Mouse (Mus musculus) spleen, adult 2 months (tissue): ENCODE measurements around the gene Spin1. TPM values are rescaled to one million over a fixed set of nuclear protein-coding genes. Genes with fewer than 3 reads are reported as not detected.
"Not testable (repeated sequence)": the region's sequence is repeated elsewhere in the genome, so short reads cannot be mapped to it uniquely, and the experiment has no call there.

Source experiments
- DNase-seq, 2 experiments: peaks; one replicate each; pipeline versions ENCODE4 v3.0.0 to v3.0.0-alpha.2; 2012 to 2021; ENCODE audit warnings: low spot score in 2 of 2, low read depth in 1 of 2
- H3K27ac ChIP-seq: fragments of 200-500 bp; 2 replicates; pipeline ENCODE4 v1.5.1; 2012; ENCODE audit warnings: low read length, inconsistent platforms; ENCODE audit not compliant: insufficient read depth
- H3K27me3 ChIP-seq: fragments of 200-500 bp; 2 replicates; pipeline ENCODE4 v1.6.1; 2012; ENCODE audit warnings: mild to moderate bottlenecking, moderate library complexity, low read length, inconsistent platforms; ENCODE audit not compliant: control insufficient read depth, insufficient read depth
- H3K36me3 ChIP-seq: fragments of 200-500 bp; 2 replicates; pipeline ENCODE4 v1.6.1; 2012; ENCODE audit warnings: mild to moderate bottlenecking, low read length, inconsistent platforms; ENCODE audit not compliant: control insufficient read depth, insufficient read depth
- H3K4me1 ChIP-seq: fragments of 200-500 bp; 2 replicates; pipeline ENCODE4 v1.6.1; 2011; ENCODE audit warnings: inconsistent platforms; ENCODE audit not compliant: control insufficient read depth, insufficient read depth, insufficient read length
- H3K4me3 ChIP-seq: fragments of 200-500 bp; 2 replicates; pipeline ENCODE4 v1.5.1; 2011; ENCODE audit warnings: mild to moderate bottlenecking, inconsistent platforms; ENCODE audit not compliant: insufficient read depth, insufficient read length; ENCODE audit errors: extremely low read depth
- CTCF ChIP-seq: fragments of 200-500 bp; IDR thresholded peaks from 2 replicates; pipeline ENCODE4 v1.5.1; 2011; ENCODE audit warnings: mild to moderate bottlenecking, inconsistent platforms; ENCODE audit not compliant: insufficient read depth, insufficient read length, insufficient replicate concordance; ENCODE audit errors: extremely low read depth
- POLR2A ChIP-seq: fragments of 200-500 bp; IDR thresholded peaks from 2 replicates; pipeline ENCODE4 v1.6.1; 2011; ENCODE audit warnings: low read depth, low read length, inconsistent platforms
- WGBS: fragments of 180-500 bp; shearing (Covaris S2); methylation state at CpG from one replicate; pipeline ENCODE4 v1.1.7; 2018; 5-methylcytosine and 5-hydroxymethylcytosine counted together
- polyA plus RNA-seq: library from polyadenylated mRNA; depleted of rRNA; stranded (reverse); fragments of >200 nt; gene quantifications from 2 replicates; pipeline ENCODE4 v1.2.3, GENCODE M21; 2012

The Spin1 gene
- polyA plus RNA-seq, 1 experiment, result 12.2 TPM

GRCm38 (mm10) chr13:51071763-51072276 lies 28.9 kb upstream of the Spin1 start:
- TF ChIP-seq POLR2A (no peak), CTCF (no peak)
- no peaks in the 10 kb centered on the region for H3K36me3 ChIP-seq
- no peak for DNase-seq
- H3K4me3 ChIP-seq, result no peak overlapping the region; the same call in 1 of the 2 replicates
- WGBS, result 29% methylated on average over 8 of the region's 8 CpGs
- H3K27me3 ChIP-seq, result no peaks in the 10 kb centered on the region
- peaks cover 4% of the 10 kb centered on the region; the same call in 1 of the 2 replicates for H3K4me1 ChIP-seq
- H3K27ac ChIP-seq, result peak overlapping the region; percentile 50; the same call in 1 of the 2 replicates

GRCm38 (mm10) chr13:51072917-51073843 lies 27.5 kb upstream of the Spin1 start:
- Histone ChIP-seq H3K36me3 (no peaks in the 10 kb centered on the region), H3K27me3 (no peaks in the 10 kb centered on the region), H3K4me1 (peaks cover 4% of the 10 kb centered on the region; the same call in 1 of the 2 replicates), H3K4me3 (no peak overlapping the region), H3K27ac (no peak overlapping the region)
- DNase-seq, result no peak
- no peak for TF ChIP-seq CTCF
- WGBS, result 89% methylated on average over 16 of the region's 16 CpGs

GRCm38 (mm10) chr13:51074081-51074680 lies 26.5 kb upstream of the Spin1 start:
- H3K4me3 ChIP-seq, result no peak overlapping the region
- no peak overlapping the region for H3K27ac ChIP-seq
- TF ChIP-seq POLR2A, result no peak
- no peak for TF ChIP-seq CTCF
- no peaks in the 10 kb centered on the region for H3K36me3 ChIP-seq
- WGBS, result 88% methylated on average over 6 of the region's 6 CpGs
- DNase-seq, result no peak
- no peaks in the 10 kb centered on the region for H3K27me3 ChIP-seq
- H3K4me1 ChIP-seq, result peaks cover 4% of the 10 kb centered on the region; the same call in 1 of the 2 replicates

GRCm38 (mm10) chr13:51076191-51076590 lies 24.5 kb upstream of the Spin1 start:
- H3K27ac ChIP-seq, H3K36me3 ChIP-seq, H3K4me1 ChIP-seq, H3K27me3 ChIP-seq, DNase-seq, H3K4me3 ChIP-seq: not testable (repeated sequence)
- 92% methylated on average over 14 of the region's 14 CpGs for WGBS

GRCm38 (mm10) chr13:51078586-51078985 lies 22.1 kb upstream of the Spin1 start:
- H3K27ac ChIP-seq, H3K27me3 ChIP-seq, DNase-seq, H3K4me3 ChIP-seq, H3K36me3 ChIP-seq, H3K4me1 ChIP-seq: not testable (repeated sequence)
- 96% methylated on average over 1 of the region's 1 CpGs for WGBS

GRCm38 (mm10) chr13:51080801-51081200 lies 19.9 kb upstream of the Spin1 start:
- Histone ChIP-seq H3K27ac (no peak overlapping the region), H3K4me1 (no peaks in the 10 kb centered on the region)

GRCm38 (mm10) chr13:51084241-51084640 lies 16.4 kb upstream of the Spin1 start:
- no peaks in the 10 kb centered on the region for H3K4me1 ChIP-seq
- H3K27me3 ChIP-seq, result no peaks in the 10 kb centered on the region
- no peak overlapping the region for H3K27ac ChIP-seq
- no peak overlapping the region for H3K4me3 ChIP-seq
- TF ChIP-seq POLR2A, result no peak
- TF ChIP-seq CTCF, result no peak
- H3K36me3 ChIP-seq, result no peaks in the 10 kb centered on the region
- no peak for DNase-seq

More at GRCm38 (mm10) chr13:51080801-51081200, 19.9 kb upstream of the Spin1 start:
- Histone ChIP-seq H3K36me3 (no peaks in the 10 kb centered on the region), H3K4me3 (no peak overlapping the region), H3K27me3 (no peaks in the 10 kb centered on the region)
- WGBS, result 84% methylated on average over 2 of the region's 2 CpGs
- TF ChIP-seq POLR2A (no peak), CTCF (no peak)
- DNase-seq, result no peak
